Mouse (Mus musculus) midbrain, embryonic 10.5 days (tissue): ENCODE measurements at regions not wholly inside any gene's neighbourhood (a gene's known extent, or its start where the extent isn't known, plus 50 kb on each side); places are given as distances from the start of the nearest gene placed in this dataset.
"Not testable (repeated sequence)": the region's sequence is repeated elsewhere in the genome, so short reads cannot be mapped to it uniquely, and the experiment has no call there.

Experiments
- DNase-seq: peaks from one replicate; pipeline ENCODE4 v3.0.0-alpha.2; 2017; ENCODE audit warnings: low spot score
- H3K27ac ChIP-seq: fragments of 300-500 bp; sonication (generic); replicated peaks from 2 replicates; pipeline ENCODE4 v1.5.1; 2016; ENCODE audit warnings: mild to moderate bottlenecking
- H3K27me3 ChIP-seq: fragments of 300-500 bp; sonication (generic); 2 replicates; pipeline ENCODE4 v1.6.1; 2016; ENCODE audit warnings: low read depth, mild to moderate bottlenecking; ENCODE audit not compliant: poor library complexity, severe bottlenecking
- H3K36me3 ChIP-seq: fragments of 300-500 bp; sonication (generic); 2 replicates; pipeline ENCODE4 v1.6.1; 2016; ENCODE audit warnings: mild to moderate bottlenecking, moderate library complexity
- H3K4me1 ChIP-seq: fragments of 300-500 bp; sonication (generic); 2 replicates; pipeline ENCODE4 v1.6.1; 2016
- H3K4me3 ChIP-seq: fragments of 300-500 bp; sonication (generic); 2 replicates; pipeline ENCODE4 v1.5.1; 2016; ENCODE audit warnings: mild to moderate bottlenecking, moderate library complexity
- H3K9me3 ChIP-seq: fragments of 300-500 bp; sonication (generic); replicated peaks from 2 replicates; pipeline ENCODE4 v1.6.1; 2016; ENCODE audit warnings: mild to moderate bottlenecking
- WGBS: fragments of 180-500 bp; shearing (Covaris S2); methylation state at CpG from one replicate; pipeline ENCODE4 v1.1.7; 2016; 5-methylcytosine and 5-hydroxymethylcytosine counted together

- no peak for DNase-seq
- 92% methylated on average over 7 of the region's 7 CpGs for WGBS
Observed at GRCm38 (mm10) chr4:45625633-45626032, 93.4 kb upstream of the Shb start.

DNA sequence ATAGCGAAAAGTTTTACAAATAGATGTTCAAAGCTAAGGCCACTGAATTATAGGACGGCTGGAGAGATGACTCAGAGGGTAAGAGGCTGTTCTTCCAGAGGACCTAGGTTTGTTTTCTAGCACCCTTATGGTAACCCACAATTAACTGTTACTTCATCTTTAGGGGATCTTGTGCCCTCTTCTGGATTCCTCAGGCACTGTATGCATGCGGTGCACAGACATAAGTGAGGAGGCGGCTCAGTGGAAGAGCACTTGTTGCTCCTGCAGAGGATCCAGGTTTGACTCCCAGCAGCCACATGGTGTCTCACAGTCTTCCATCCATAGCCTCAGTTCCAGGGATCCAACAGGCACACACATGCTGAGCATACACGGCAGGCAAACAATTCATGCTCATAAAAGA lies 89.7 kb upstream of the Shb start:
- 93% methylated on average over 5 of the region's 5 CpGs for WGBS
- no peak for DNase-seq
- Histone ChIP-seq H3K9me3 (no peaks in the 10 kb centered on the region), H3K27me3 (no peaks in the 10 kb centered on the region; the same call in 1 of the 2 replicates), H3K27ac (no peak overlapping the region), H3K36me3 (no peaks in the 10 kb centered on the region), H3K4me1 (peaks cover 4% of the 10 kb centered on the region), H3K4me3 (no peak overlapping the region)

More at GRCm38 (mm10) chr4:45625633-45626032, 93.4 kb upstream of the Shb start:
- H3K9me3 ChIP-seq = no peaks in the 10 kb centered on the region
- no peak overlapping the region for H3K4me3 ChIP-seq
- H3K27me3 ChIP-seq = peaks cover 10% of the 10 kb centered on the region; the same call in 1 of the 2 replicates
- H3K36me3 ChIP-seq = no peaks in the 10 kb centered on the region
- no peak overlapping the region for H3K27ac ChIP-seq
- 0 out of 2 replicates have a peak, but pooled peaks cover 3% of the 10 kb centered on the region for H3K4me1 ChIP-seq

- no peak for DNase-seq
- H3K27me3 ChIP-seq = peaks cover 6% of the 10 kb centered on the region
- WGBS = 38% methylated on average over 3 of the region's 3 CpGs
Observed at GRCm38 (mm10) chr4:45617126-45617525, 84.9 kb upstream of the Shb start.

GRCm38 (mm10) chr4:45613498-45613897 lies 81.2 kb upstream of the Shb start:
- not testable (repeated sequence) for H3K27ac ChIP-seq

More at GRCm38 (mm10) chr4:45617126-45617525, 84.9 kb upstream of the Shb start:
- Histone ChIP-seq H3K36me3 (no peaks in the 10 kb centered on the region), H3K4me1 (peaks cover 10% of the 10 kb centered on the region), H3K9me3 (no peaks in the 10 kb centered on the region), H3K27ac (peak overlapping the region; percentile 42; the same call in 1 of the 2 replicates), H3K4me3 (no peak overlapping the region)

GRCm38 (mm10) chr4:45612132-45612531 lies 79.9 kb upstream of the Shb start:
- Histone ChIP-seq H3K27ac (no peak overlapping the region), H3K4me1 (peaks cover 8% of the 10 kb centered on the region), H3K36me3 (no peaks in the 10 kb centered on the region), H3K9me3 (no peaks in the 10 kb centered on the region), H3K4me3 (no peak overlapping the region), H3K27me3 (peaks cover 49% of the 10 kb centered on the region)
- no peak for DNase-seq
- 62% methylated on average over 5 of the region's 5 CpGs for WGBS

More at GRCm38 (mm10) chr4:45613498-45613897, 81.2 kb upstream of the Shb start:
- H3K9me3 ChIP-seq, DNase-seq, H3K4me3 ChIP-seq, H3K36me3 ChIP-seq, H3K4me1 ChIP-seq: not testable (repeated sequence)
- peaks cover 36% of the 10 kb centered on the region for H3K27me3 ChIP-seq
- WGBS = 73% methylated on average over 3 of the region's 3 CpGs

DNA sequence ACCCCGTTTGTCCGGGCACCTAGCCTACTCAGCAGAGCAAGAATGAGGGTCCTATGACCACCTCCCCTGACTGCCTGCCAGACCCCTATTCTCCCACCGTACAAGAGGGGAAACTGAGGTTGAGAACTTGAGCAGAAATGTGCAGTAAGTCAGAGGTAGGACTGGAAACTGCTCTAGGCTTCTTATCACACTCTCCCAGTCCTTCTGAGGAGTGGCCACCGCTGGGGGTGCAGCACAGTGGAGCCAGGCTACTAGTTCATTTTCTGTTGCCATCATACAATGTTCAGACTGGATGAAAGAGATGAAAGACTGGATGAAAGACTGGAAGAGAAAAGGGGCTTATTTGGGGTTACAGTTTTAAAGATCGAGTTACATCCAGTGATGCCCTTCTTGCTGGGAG lies 78.7 kb upstream of the Shb start:
- no peaks in the 10 kb centered on the region for H3K36me3 ChIP-seq
- 93% methylated on average over 5 of the region's 5 CpGs for WGBS
- H3K27ac ChIP-seq = no peak overlapping the region
- DNase-seq = no peak
- peaks cover under 1% of the 10 kb centered on the region; the same call in 1 of the 2 replicates for H3K4me1 ChIP-seq
- H3K9me3 ChIP-seq = no peaks in the 10 kb centered on the region
- H3K4me3 ChIP-seq = no peak overlapping the region
- peaks cover 61% of the 10 kb centered on the region for H3K27me3 ChIP-seq

DNA sequence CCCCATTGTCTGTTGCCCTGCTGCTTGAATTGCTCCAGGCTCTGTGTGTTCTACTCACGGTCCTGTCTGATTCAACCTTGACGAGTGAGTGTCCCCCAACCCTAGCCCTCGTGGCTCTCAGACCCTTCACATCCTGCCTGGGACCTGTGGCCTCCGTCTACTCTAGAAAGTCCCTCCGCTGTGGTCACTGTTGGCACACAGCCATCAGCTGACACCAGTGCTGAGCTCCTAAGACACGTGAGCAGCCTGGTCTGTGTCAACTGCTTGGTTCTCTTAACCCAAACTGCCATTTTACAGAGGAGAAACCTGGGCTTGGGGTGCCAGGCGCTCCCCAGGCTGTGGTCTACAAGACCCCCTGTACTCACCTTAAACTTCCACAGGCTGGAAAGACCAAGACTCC lies 74.3 kb upstream of the Shb start:
- no peaks in the 10 kb centered on the region for H3K9me3 ChIP-seq
- peak overlapping the region; percentile 55; the same call in 1 of the 2 replicates for H3K27ac ChIP-seq
- WGBS = 87% methylated on average over 7 of the region's 7 CpGs
- H3K36me3 ChIP-seq = no peaks in the 10 kb centered on the region
- no peak overlapping the region for H3K4me3 ChIP-seq
- H3K27me3 ChIP-seq = peaks cover 82% of the 10 kb centered on the region
- DNase-seq = no peak
- H3K4me1 ChIP-seq = peaks cover 25% of the 10 kb centered on the region

DNA sequence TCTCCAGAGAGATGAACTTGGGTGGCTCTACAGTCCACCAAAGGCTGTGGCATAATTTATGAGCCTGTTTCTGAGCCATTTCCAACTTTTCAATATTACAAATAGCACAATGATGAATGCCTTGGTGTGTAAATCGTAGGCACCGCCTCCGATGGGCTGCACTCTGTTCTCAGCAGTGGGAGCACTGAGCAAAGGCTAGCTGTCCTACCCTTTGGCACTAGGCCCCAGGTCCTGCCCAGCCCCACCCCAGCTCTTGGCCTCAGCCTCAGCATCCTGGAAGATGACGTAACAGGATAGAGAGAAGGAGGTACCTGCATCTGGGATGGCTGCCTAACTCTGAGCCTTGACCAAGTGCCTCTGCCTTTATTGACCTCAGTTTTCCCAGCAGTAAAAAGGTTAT lies 73.4 kb upstream of the Shb start:
- Histone ChIP-seq H3K36me3 (no peaks in the 10 kb centered on the region), H3K9me3 (no peaks in the 10 kb centered on the region), H3K4me1 (peaks cover 27% of the 10 kb centered on the region), H3K27me3 (peaks cover 77% of the 10 kb centered on the region), H3K4me3 (no peak overlapping the region), H3K27ac (no peak overlapping the region)
- WGBS = 77% methylated on average over 4 of the region's 4 CpGs
- DNase-seq = no peak

DNA sequence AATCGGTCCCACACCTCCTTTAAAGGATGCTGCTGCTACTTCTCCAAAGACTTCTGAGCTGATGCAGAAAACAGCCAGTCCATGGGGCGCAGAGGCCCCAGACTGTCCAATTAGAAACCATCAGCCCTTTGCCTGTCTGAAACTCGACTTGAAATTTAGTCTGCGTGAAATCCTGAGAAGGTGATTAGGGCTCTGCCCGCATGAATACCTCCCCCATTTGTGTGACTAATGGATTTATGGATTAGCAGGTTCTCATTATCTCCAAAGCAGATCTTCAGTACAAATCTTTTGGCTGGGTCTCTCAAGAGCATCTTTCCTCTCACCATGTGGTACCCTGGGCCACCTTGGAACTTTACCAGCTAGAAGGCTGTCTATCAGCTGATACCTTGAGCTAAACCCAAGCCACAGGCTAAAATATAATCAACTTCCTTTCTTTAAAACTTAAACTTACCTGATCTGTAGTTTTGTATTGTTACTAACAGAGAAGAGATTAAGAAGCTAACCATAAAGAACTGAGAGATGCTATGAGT lies 72.1 kb upstream of the Shb start:
- DNase-seq = no peak
- no peak overlapping the region for H3K4me3 ChIP-seq
- peaks cover 70% of the 10 kb centered on the region for H3K27me3 ChIP-seq
- H3K9me3 ChIP-seq = no peaks in the 10 kb centered on the region
- H3K36me3 ChIP-seq = no peaks in the 10 kb centered on the region
- no peak overlapping the region for H3K27ac ChIP-seq
- 45% methylated on average over 5 of the region's 5 CpGs for WGBS
- H3K4me1 ChIP-seq = peaks cover 34% of the 10 kb centered on the region

- WGBS = 46% methylated on average over 9 of the region's 9 CpGs
- Histone ChIP-seq H3K36me3 (no peaks in the 10 kb centered on the region), H3K27me3 (peaks cover 42% of the 10 kb centered on the region), H3K4me1 (peaks cover 29% of the 10 kb centered on the region), H3K9me3 (0 out of 2 replicates have a peak, but pooled peaks cover 1% of the 10 kb centered on the region), H3K27ac (peak overlapping the region; percentile 63; the same call in 1 of the 2 replicates), H3K4me3 (no peak overlapping the region)
- peak; percentile 28 for DNase-seq
Observed at GRCm38 (mm10) chr4:45600520-45600919, 68.2 kb upstream of the Shb start.

DNA sequence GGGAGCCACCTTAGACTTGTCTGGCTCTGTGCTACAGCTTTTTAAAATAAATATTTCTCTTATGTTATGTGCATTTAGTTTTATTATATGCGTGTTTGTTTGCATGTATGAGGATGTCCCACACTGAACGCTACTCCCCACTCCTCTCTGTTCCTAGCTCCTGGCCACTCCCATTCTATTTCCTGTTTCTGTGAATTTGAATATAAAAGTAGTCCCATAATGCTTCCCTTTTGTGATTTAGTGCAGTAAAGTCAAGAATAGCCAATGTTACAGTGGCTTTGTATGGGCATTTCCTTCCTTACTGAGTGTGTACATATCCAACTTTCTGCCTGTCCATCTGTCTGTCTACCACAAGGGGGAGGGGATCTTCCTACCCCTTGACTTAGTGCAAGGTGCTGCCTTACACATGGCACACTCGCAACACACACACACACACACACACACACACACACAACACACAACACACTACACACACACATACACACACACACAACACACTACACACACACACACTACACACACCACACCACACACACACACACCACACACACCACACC lies 61.2 kb upstream of the Shb start:
- H3K4me1 ChIP-seq = peaks cover 34% of the 10 kb centered on the region
- 89% methylated on average over 3 of the region's 3 CpGs for WGBS
- H3K27ac ChIP-seq = no peak overlapping the region
- peaks cover 41% of the 10 kb centered on the region for H3K27me3 ChIP-seq
- no peak for DNase-seq
- 0 out of 2 replicates have a peak, but pooled peaks cover 3% of the 10 kb centered on the region for H3K9me3 ChIP-seq
- no peak overlapping the region for H3K4me3 ChIP-seq
- H3K36me3 ChIP-seq = no peaks in the 10 kb centered on the region

GRCm38 (mm10) chr4:45592766-45593165 lies 60.5 kb upstream of the Shb start:
- 38% methylated on average over 2 of the region's 2 CpGs for WGBS
- Histone ChIP-seq H3K27me3 (peaks cover 48% of the 10 kb centered on the region), H3K4me3 (no peak overlapping the region), H3K9me3 (0 out of 2 replicates have a peak, but pooled peaks cover 3% of the 10 kb centered on the region), H3K27ac (no peak overlapping the region), H3K4me1 (peaks cover 36% of the 10 kb centered on the region), H3K36me3 (no peaks in the 10 kb centered on the region)
- no peak for DNase-seq
